ENCODE assay signal across 17 mouse cellular contexts in the genomic region with DNA sequence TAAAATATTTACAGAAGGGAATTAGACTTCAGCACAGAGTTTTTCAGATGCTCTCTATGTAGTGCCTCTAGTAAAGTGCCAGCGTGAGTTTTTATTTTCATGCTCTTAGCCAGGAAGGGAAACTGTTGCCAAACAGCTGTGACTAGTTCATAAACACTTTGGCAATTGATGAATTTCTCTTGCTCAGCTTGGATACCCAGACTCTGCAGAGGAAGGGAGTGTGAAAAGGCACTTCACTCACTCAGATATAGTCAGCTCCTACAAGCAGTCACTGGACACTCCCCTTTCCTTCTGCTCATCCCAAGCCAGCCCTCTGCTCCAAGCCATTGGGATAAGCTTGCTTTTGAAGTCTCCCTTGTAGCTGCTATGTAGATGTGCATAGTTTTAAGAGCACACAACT. TPM values are rescaled to one million over a fixed set of nuclear protein-coding genes. Genes with fewer than 3 reads are reported as not detected.
"Had no signal": no experiment of that assay in that cellular context is flagged by ENCODE, and none has a peak within 500 bp of the region (broad histone marks: within the 10 kb centered on the region; RNA-seq: fewer than 3 reads in every experiment).

No protein-coding gene starts in this region.

- H3K4me1 ChIP-seq: megakaryocyte, embryonic 14.5 days; neural tube, embryonic 12.5 days had no signal

- H3K4me3 ChIP-seq: intestine, embryonic 15.5 days; layer of hippocampus, adult 2 months; limb, embryonic 13.5 days; megakaryocyte, embryonic 14.5 days; midbrain, embryonic 15.5 days; neural tube, embryonic 12.5 days had no signal

- H3K36me3 ChIP-seq: intestine, embryonic 15.5 days; limb, embryonic 13.5 days; midbrain, embryonic 15.5 days; neural tube, embryonic 12.5 days had no signal

- H3K4me2 ChIP-seq: intestine, embryonic 15.5 days; limb, embryonic 13.5 days; midbrain, embryonic 11.5 days; midbrain, embryonic 15.5 days; neural tube, embryonic 12.5 days had no signal

- DNase-seq: kidney, adult 18-20 months; kidney, postnatal 10 days; kidney, postnatal 4 days; left cerebral cortex, postnatal 4 days; spleen, adult 18-20 months; thymus, adult 2 months; thymus, postnatal 25 days had no signal

- H3K27ac ChIP-seq: intestine, embryonic 15.5 days; layer of hippocampus, adult 2 months; limb, embryonic 13.5 days; liver, embryonic 14.5 days; macrophage; midbrain, embryonic 15.5 days; neural tube, embryonic 12.5 days had no signal

- H3K9ac ChIP-seq: intestine, embryonic 15.5 days; limb, embryonic 13.5 days; liver, embryonic 14.5 days; midbrain, embryonic 15.5 days; neural tube, embryonic 12.5 days had no signal

- ATAC-seq: intestine, embryonic 15.5 days; midbrain, embryonic 15.5 days had no signal

- H3K27me3 ChIP-seq: intestine, embryonic 15.5 days; midbrain, embryonic 15.5 days had no signal

- H3K9me3 ChIP-seq: intestine, embryonic 15.5 days; limb, embryonic 13.5 days; megakaryocyte, embryonic 14.5 days; midbrain, embryonic 15.5 days; neural tube, embryonic 12.5 days had no signal

RNA-seq across cellular contexts. Expression of gene Aldh1a2, which starts 21.0 kb away (rescaled TPM):
- total RNA-seq: neutrophil, adult 5-6 weeks had no signal
